In the genomic region with DNA sequence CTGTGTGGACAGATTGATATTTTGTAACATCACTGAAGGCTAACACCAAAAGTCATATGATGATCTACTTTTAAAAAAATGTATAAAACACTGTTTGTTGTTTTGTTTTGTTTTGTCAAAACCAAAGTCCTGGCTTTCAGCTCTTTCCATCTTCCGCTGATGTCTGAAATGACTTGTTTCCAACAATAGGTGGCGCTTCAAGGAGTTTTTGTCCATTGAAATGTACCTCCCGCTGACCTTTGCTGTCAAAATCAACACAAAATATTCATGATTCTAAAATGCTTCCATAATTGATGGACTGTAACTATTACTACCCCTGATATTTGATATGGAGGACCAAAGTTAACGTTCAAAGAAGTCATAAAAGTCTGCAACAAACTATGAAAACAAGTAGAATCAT, we compare ENCODE assay signal across 10 mouse cellular contexts. TPM values are rescaled to one million over a fixed set of nuclear protein-coding genes. Genes with fewer than 3 reads are reported as not detected.
DNase-seq lines count a peak whose midpoint lies in the region; ATAC-seq and TF ChIP-seq lines count a peak whose summit lies in the region.
"Had no signal": no experiment of that assay in that cellular context is flagged by ENCODE, and none has a peak within 500 bp of the region (broad histone marks: within the 10 kb centered on the region; RNA-seq: fewer than 3 reads in every experiment).

No protein-coding gene starts in this region.

- peak; percentile 9; the same call in 1 of the 2 replicates for TF ChIP-seq CTCF in lung, adult 2 months (IDR thresholded peaks at IDR 0.05; ENCODE audit: insufficient read depth, low read length)
- TF ChIP-seq CTCF in MEL (IDR thresholded peaks at IDR 0.05 in 2 of 3, conservative IDR thresholded peaks at IDR 0.05 in 1 of 3; ENCODE audit: control insufficient read depth in 1 of 3, insufficient read depth in 1 of 3, low read depth in 2 of 3, low read length in 3 of 3, poor library complexity in 1 of 3, severe bottlenecking in 1 of 3), result peak; percentile 27 to 81 (median 52); a peak in 5 of 6 replicates

- H3K4me3 ChIP-seq in lung, adult 2 months (replicated peaks; ENCODE audit: extremely low read depth, low read depth, low read length), result no peak overlapping the region
- H3K4me3 ChIP-seq in MEL (ENCODE audit: control insufficient read depth in 1 of 2, insufficient read depth in 1 of 2, low read depth in 2 of 2, low read length in 2 of 2), result no peak overlapping the region
- H3K4me3 ChIP-seq in limb, embryonic 10.5 days, result no peak overlapping the region
- no peak overlapping the region for H3K4me3 ChIP-seq in intestine, embryonic 15.5 days (replicated peaks)
- H3K4me3 ChIP-seq: lung, embryonic 15.5 days had no signal

- H3K79me2 ChIP-seq in MEL (ENCODE audit: control insufficient read depth, insufficient read depth, low read length, poor library complexity), result no peaks in the 10 kb centered on the region

- peak; percentile 75 for TF ChIP-seq RAD21 in MEL (IDR thresholded peaks at IDR 0.05; ENCODE audit: low read depth, low read length)

- no peak overlapping the region for H3K4me2 ChIP-seq in intestine, embryonic 15.5 days (replicated peaks)
- H3K4me2 ChIP-seq: lung, embryonic 15.5 days had no signal

- no peak for TF ChIP-seq POLR2A in lung, adult 2 months (IDR thresholded peaks at IDR 0.05; ENCODE audit: borderline replicate concordance, extremely low read depth, low read depth, low read length)
- TF ChIP-seq POLR2A in MEL (IDR thresholded peaks at IDR 0.05; ENCODE audit: control insufficient read depth in 1 of 2, insufficient read depth in 1 of 2, low read depth in 1 of 2, low read length in 2 of 2, poor library complexity in 1 of 2), result no peak

- H3K27ac ChIP-seq in MEL (ENCODE audit: control insufficient read depth, low read depth, low read length), result no peak overlapping the region
- no peak overlapping the region for H3K27ac ChIP-seq in limb, embryonic 10.5 days
- no peak overlapping the region for H3K27ac ChIP-seq in intestine, embryonic 15.5 days
- H3K27ac ChIP-seq: lung, embryonic 15.5 days had no signal

- H3K9me3 ChIP-seq in MEL (replicated peaks; ENCODE audit: insufficient read depth, low read length), result no peaks in the 10 kb centered on the region
- H3K9me3 ChIP-seq in limb, embryonic 10.5 days (replicated peaks), result no peaks in the 10 kb centered on the region
- no peaks in the 10 kb centered on the region for H3K9me3 ChIP-seq in intestine, embryonic 15.5 days
- H3K9me3 ChIP-seq: lung, embryonic 15.5 days had no signal

- 29% methylated on average over 4 of the region's 4 CpGs for WGBS in lung, adult 2 months
- WGBS in limb, embryonic 10.5 days, result 40% methylated on average over 4 of the region's 4 CpGs
- WGBS in intestine, embryonic 15.5 days, result 38% methylated on average over 4 of the region's 4 CpGs

- no peaks in the 10 kb centered on the region for H3K4me1 ChIP-seq in lung, adult 2 months (ENCODE audit: control insufficient read depth, insufficient read depth, low read length)
- H3K4me1 ChIP-seq in MEL (ENCODE audit: control insufficient read depth in 1 of 2, insufficient read depth in 2 of 2, low read length in 2 of 2), result no peaks in the 10 kb centered on the region
- peaks cover 4% of the 10 kb centered on the region for H3K4me1 ChIP-seq in limb, embryonic 10.5 days
- no peaks in the 10 kb centered on the region for H3K4me1 ChIP-seq in intestine, embryonic 15.5 days (replicated peaks)
- H3K4me1 ChIP-seq: lung, embryonic 15.5 days had no signal

- peak; percentile 46 for DNase-seq in gastrocnemius, adult 18-20 months (ENCODE audit: low spot score)
- no peak for DNase-seq in gastrocnemius, postnatal 25 days
- no peak for DNase-seq in lung, adult 2 months
- no peak for DNase-seq in lung, postnatal 4 days
- DNase-seq in MEL (ENCODE audit: low read depth, low spot score), result peak; percentile 61
- DNase-seq in limb, embryonic 10.5 days (ENCODE audit: low spot score), result peak; percentile 7
- DNase-seq in spleen, postnatal 36 days (ENCODE audit: low spot score in 2 of 2), result no peak

- H3K27me3 ChIP-seq in MEL (ENCODE audit: control insufficient read depth in 1 of 2, insufficient read depth in 2 of 2, low read length in 2 of 2), result peaks cover 0 to 2% of the 10 kb centered on the region in 2 experiments; a peak in 2 of 4 replicates
- no peaks in the 10 kb centered on the region for H3K27me3 ChIP-seq in limb, embryonic 10.5 days (ENCODE audit: low read depth, poor library complexity, severe bottlenecking)
- no peaks in the 10 kb centered on the region for H3K27me3 ChIP-seq in intestine, embryonic 15.5 days (replicated peaks)
- H3K27me3 ChIP-seq: lung, embryonic 15.5 days; Patski had no signal

- no peak for ATAC-seq in intestine, embryonic 15.5 days
- ATAC-seq: Patski had no signal

- no peak for TF ChIP-seq EP300 in MEL (IDR thresholded peaks at IDR 0.05; ENCODE audit: low read depth in 1 of 2, low read length in 2 of 2)

- H3K9ac ChIP-seq in MEL (ENCODE audit: control insufficient read depth, low read depth, low read length, poor library complexity, severe bottlenecking), result no peak overlapping the region
- no peak overlapping the region for H3K9ac ChIP-seq in intestine, embryonic 15.5 days
- H3K9ac ChIP-seq: lung, embryonic 15.5 days had no signal

- no peaks in the 10 kb centered on the region for H3K36me3 ChIP-seq in MEL (ENCODE audit: control insufficient read depth in 1 of 2, insufficient read depth in 2 of 2, low read length in 2 of 2)
- no peaks in the 10 kb centered on the region for H3K36me3 ChIP-seq in limb, embryonic 10.5 days
- H3K36me3 ChIP-seq in intestine, embryonic 15.5 days, result no peaks in the 10 kb centered on the region
- H3K36me3 ChIP-seq: lung, embryonic 15.5 days had no signal

TF ChIP-seq in MEL, 35 proteins besides CTCF, POLR2A, EP300 and RAD21:
- TF ChIP-seq MYB (IDR thresholded peaks at IDR 0.05; ENCODE audit: low read depth, low read length) (no peak), ZC3H11A (IDR thresholded peaks at IDR 0.05; ENCODE audit: low read depth, low read length) (peak; percentile 87), MEF2A (IDR thresholded peaks at IDR 0.05; ENCODE audit: extremely low read depth, insufficient replicate concordance, low read depth, low read length, poor library complexity, severe bottlenecking) (no peak), E2F4 (IDR thresholded peaks at IDR 0.05; ENCODE audit: borderline replicate concordance, low read depth, low read length) (no peak), SMC3 (IDR thresholded peaks at IDR 0.05; ENCODE audit: low read depth, low read length) (peak; percentile 96), CHD2 (IDR thresholded peaks at IDR 0.05; ENCODE audit: low read length) (no peak), GABPA (IDR thresholded peaks at IDR 0.05; ENCODE audit: low read depth, low read length) (no peak), MAFK (IDR thresholded peaks at IDR 0.05; ENCODE audit: borderline replicate concordance, low read depth, low read length) (no peak), ZKSCAN1 (IDR thresholded peaks at IDR 0.05; ENCODE audit: low read depth, low read length) (no peak), RCOR1 (IDR thresholded peaks at IDR 0.05; ENCODE audit: low read depth, low read length) (no peak), TBP (IDR thresholded peaks at IDR 0.05; ENCODE audit: low read depth, low read length) (no peak)

RNA-seq across cellular contexts. Expression of gene Spry1, which starts 5.1 kb away (rescaled TPM):
- 10 to 100 TPM; 15.5 to 21.9 TPM for total RNA-seq in gastrocnemius, adult 18-20 months (2021)
- total RNA-seq in gastrocnemius, postnatal 25 days (2021), result 10 to 100 TPM; 18.8 to 21.5 TPM
- 105 and 124 TPM in 2 replicates for polyA plus RNA-seq in lung, adult 2 months (2012; rRNA removed)
- 0.10 TPM in 1 of 2 replicates, not detected in the other for total RNA-seq in MEL (2012; rRNA removed)
- under 1 TPM in 1 of 2 experiments, not detected in 1; 0.31 TPM for polyA plus RNA-seq in MEL (2012; ENCODE audit: insufficient read depth in 1 of 2, insufficient read length in 2 of 2, low read depth in 1 of 2, low replicate concordance in 2 of 2, missing spikeins in 1 of 2)
- 28.0 and 32.6 TPM in 2 replicates for polyA plus RNA-seq in limb, embryonic 10.5 days (2016; fragmentation: Nextera tagmentation; extraction: Ambion mirVana)
- polyA plus RNA-seq in intestine, embryonic 15.5 days (2015; fragmentation: Nextera tagmentation; extraction: Ambion mirVana), result 13.4 and 14.2 TPM in 2 replicates

Comparison
In these comparisons a context has a peak if more than half of its experiments do, and no peak if none do; other contexts are left out.
1. DNase-seq: peak in gastrocnemius, adult 18-20 months (single experiment), MEL (single experiment) and limb, embryonic 10.5 days (single experiment); none in gastrocnemius, postnatal 25 days (single experiment), lung, adult 2 months (single experiment), lung, postnatal 4 days (0 of 2) and spleen, postnatal 36 days (0 of 2).
2. RNA of gene Spry1, which starts 5.1 kb away (polyA plus RNA-seq): 105 to 124 TPM in lung, adult 2 months, 28.0 to 32.6 TPM in limb, embryonic 10.5 days and 13.4 to 14.2 TPM in intestine, embryonic 15.5 days; 0.31 TPM in MEL; every median in the first group is over 10 times any median in the second.